Mouse (Mus musculus): ENCODE data around the gene Mpc1. TPM values are rescaled to one million over a fixed set of nuclear protein-coding genes. Genes with fewer than 3 reads are reported as not detected.

Gene Mpc1
- polyA plus RNA-seq (2015; fragmentation: Nextera tagmentation; extraction: Ambion mirVana), result 335 and 353 TPM in 2 replicates

- Histone ChIP-seq H3K27me3 (ENCODE audit: control insufficient read depth, insufficient read depth, low read length) (no peaks in the 10 kb centered on the region), H3K4me3 (ENCODE audit: low read length) (peak within 1 kb of the TSS; percentile 94), H3K9ac (ENCODE audit: low read length) (peak within 1 kb of the TSS; percentile 94), H3K36me3 (ENCODE audit: control insufficient read depth, insufficient read depth) (no peaks in the 10 kb centered on the region), H3K4me2 (ENCODE audit: low read depth, low read length) (peak within 1 kb of the TSS; percentile 95), H3K27ac (ENCODE audit: low read length) (peak within 1 kb of the TSS; percentile 100), H3K9me3 (replicated peaks; ENCODE audit: control insufficient read depth, low read length) (no peaks in the 10 kb centered on the region), H3K4me1 (ENCODE audit: control insufficient read depth, insufficient read depth, low read length) (peaks cover 8% of the 10 kb centered on the region)
- under 1% methylated on average over 35 of the region's 35 CpGs for WGBS
- ATAC-seq (replicated peaks; ENCODE audit: extremely low read depth, insufficient read depth, low FRiP score), result peak; percentile 84
Measured at GRCm38 (mm10) chr17:8282821-8283525, at the start of gene Mpc1. Gene Mpc1 (plus strand): TSS chr17:8282904.

- ATAC-seq (replicated peaks; ENCODE audit: extremely low read depth, insufficient read depth, low FRiP score), result no peak
- no peaks in the 10 kb centered on the region for H3K36me3 ChIP-seq (ENCODE audit: control insufficient read depth, insufficient read depth)
- H3K27me3 ChIP-seq (ENCODE audit: control insufficient read depth, insufficient read depth, low read length), result peaks cover 3% of the 10 kb centered on the region; the same call in 1 of the 2 replicates
- H3K9me3 ChIP-seq (replicated peaks; ENCODE audit: control insufficient read depth, low read length), result no peaks in the 10 kb centered on the region
- H3K4me1 ChIP-seq (ENCODE audit: control insufficient read depth, insufficient read depth, low read length), result no peaks in the 10 kb centered on the region
- H3K4me2 ChIP-seq (ENCODE audit: low read depth, low read length), result no peak overlapping the region
- no peak overlapping the region for H3K9ac ChIP-seq (ENCODE audit: low read length)
- WGBS, result 60% methylated on average over 15 of the region's 15 CpGs
- no peak overlapping the region for H3K27ac ChIP-seq (ENCODE audit: low read length)
- no peak overlapping the region for H3K4me3 ChIP-seq (ENCODE audit: low read length)
Measured at GRCm38 (mm10) chr17:8233618-8234214, 49.0 kb upstream of the Mpc1 start.

GRCm38 (mm10) chr17:8234537-8234936, 48.2 kb upstream of the Mpc1 start:
- Histone ChIP-seq H3K27me3 (ENCODE audit: control insufficient read depth, insufficient read depth, low read length) (peaks cover 3% of the 10 kb centered on the region; the same call in 1 of the 2 replicates), H3K9me3 (replicated peaks; ENCODE audit: control insufficient read depth, low read length) (no peaks in the 10 kb centered on the region), H3K4me2 (ENCODE audit: low read depth, low read length) (no peak overlapping the region), H3K27ac (ENCODE audit: low read length) (no peak overlapping the region), H3K9ac (ENCODE audit: low read length) (no peak overlapping the region), H3K4me3 (ENCODE audit: low read length) (no peak overlapping the region), H3K4me1 (ENCODE audit: control insufficient read depth, insufficient read depth, low read length) (no peaks in the 10 kb centered on the region), H3K36me3 (ENCODE audit: control insufficient read depth, insufficient read depth) (no peaks in the 10 kb centered on the region)
- no peak for ATAC-seq (replicated peaks; ENCODE audit: extremely low read depth, insufficient read depth, low FRiP score)
- WGBS, result 78% methylated on average over 4 of the region's 4 CpGs

GRCm38 (mm10) chr17:8235743-8236142, 47.0 kb upstream of the Mpc1 start, which contains the start of gene Ccr6:
Gene Ccr6 (plus strand): TSS chr17:8236043.
- no peak within 1 kb of the TSS for H3K27ac ChIP-seq (ENCODE audit: low read length)
- H3K9me3 ChIP-seq (replicated peaks; ENCODE audit: control insufficient read depth, low read length), result no peaks in the 10 kb centered on the region
- no peak within 1 kb of the TSS for H3K4me2 ChIP-seq (ENCODE audit: low read depth, low read length)
- H3K27me3 ChIP-seq (ENCODE audit: control insufficient read depth, insufficient read depth, low read length), result peaks cover 3% of the 10 kb centered on the region; the same call in 1 of the 2 replicates
- no peak for ATAC-seq (replicated peaks; ENCODE audit: extremely low read depth, insufficient read depth, low FRiP score)
- no peaks in the 10 kb centered on the region for H3K36me3 ChIP-seq (ENCODE audit: control insufficient read depth, insufficient read depth)
- no peaks in the 10 kb centered on the region for H3K4me1 ChIP-seq (ENCODE audit: control insufficient read depth, insufficient read depth, low read length)
- no peak within 1 kb of the TSS for H3K9ac ChIP-seq (ENCODE audit: low read length)
- H3K4me3 ChIP-seq (ENCODE audit: low read length), result no peak within 1 kb of the TSS
- 67% methylated on average over 3 of the region's 3 CpGs for WGBS

- no peaks in the 10 kb centered on the region for H3K4me1 ChIP-seq (ENCODE audit: control insufficient read depth, insufficient read depth, low read length)
- ATAC-seq (replicated peaks; ENCODE audit: extremely low read depth, insufficient read depth, low FRiP score), result no peak
Measured at GRCm38 (mm10) chr17:8238012-8238710, 44.5 kb upstream of the Mpc1 start.

GRCm38 (mm10) chr17:8239561-8239960, 43.1 kb upstream of the Mpc1 start:
- Histone ChIP-seq H3K27me3 (ENCODE audit: control insufficient read depth, insufficient read depth, low read length) (peaks cover 9% of the 10 kb centered on the region), H3K4me3 (ENCODE audit: low read length) (no peak overlapping the region), H3K4me2 (ENCODE audit: low read depth, low read length) (no peak overlapping the region), H3K36me3 (ENCODE audit: control insufficient read depth, insufficient read depth) (no peaks in the 10 kb centered on the region), H3K27ac (ENCODE audit: low read length) (no peak overlapping the region), H3K9ac (ENCODE audit: low read length) (no peak overlapping the region), H3K4me1 (ENCODE audit: control insufficient read depth, insufficient read depth, low read length) (no peaks in the 10 kb centered on the region), H3K9me3 (replicated peaks; ENCODE audit: control insufficient read depth, low read length) (no peaks in the 10 kb centered on the region)
- no peak for ATAC-seq (replicated peaks; ENCODE audit: extremely low read depth, insufficient read depth, low FRiP score)
- 78% methylated on average over 3 of the region's 3 CpGs for WGBS

More at GRCm38 (mm10) chr17:8238012-8238710, 44.5 kb upstream of the Mpc1 start:
- no peak overlapping the region for H3K4me2 ChIP-seq (ENCODE audit: low read depth, low read length)
- no peak overlapping the region for H3K27ac ChIP-seq (ENCODE audit: low read length)
- no peaks in the 10 kb centered on the region for H3K9me3 ChIP-seq (replicated peaks; ENCODE audit: control insufficient read depth, low read length)
- H3K27me3 ChIP-seq (ENCODE audit: control insufficient read depth, insufficient read depth, low read length), result peaks cover 3% of the 10 kb centered on the region; the same call in 1 of the 2 replicates
- H3K4me3 ChIP-seq (ENCODE audit: low read length), result no peak overlapping the region
- no peak overlapping the region for H3K9ac ChIP-seq (ENCODE audit: low read length)
- 63% methylated on average over 15 of the region's 15 CpGs for WGBS
- no peaks in the 10 kb centered on the region for H3K36me3 ChIP-seq (ENCODE audit: control insufficient read depth, insufficient read depth)

GRCm38 (mm10) chr17:8240517-8240916, 42.2 kb upstream of the Mpc1 start:
- Histone ChIP-seq H3K27me3 (ENCODE audit: control insufficient read depth, insufficient read depth, low read length) (peaks cover 9% of the 10 kb centered on the region), H3K4me2 (ENCODE audit: low read depth, low read length) (no peak overlapping the region), H3K9me3 (replicated peaks; ENCODE audit: control insufficient read depth, low read length) (no peaks in the 10 kb centered on the region), H3K36me3 (ENCODE audit: control insufficient read depth, insufficient read depth) (no peaks in the 10 kb centered on the region), H3K4me1 (ENCODE audit: control insufficient read depth, insufficient read depth, low read length) (no peaks in the 10 kb centered on the region), H3K27ac (ENCODE audit: low read length) (no peak overlapping the region), H3K4me3 (ENCODE audit: low read length) (no peak overlapping the region), H3K9ac (ENCODE audit: low read length) (no peak overlapping the region)
- no peak for ATAC-seq (replicated peaks; ENCODE audit: extremely low read depth, insufficient read depth, low FRiP score)
- WGBS, result 58% methylated on average over 4 of the region's 4 CpGs

GRCm38 (mm10) chr17:8241645-8242044, 41.1 kb upstream of the Mpc1 start:
- Histone ChIP-seq H3K36me3 (ENCODE audit: control insufficient read depth, insufficient read depth) (no peaks in the 10 kb centered on the region), H3K4me3 (ENCODE audit: low read length) (no peak overlapping the region), H3K9me3 (replicated peaks; ENCODE audit: control insufficient read depth, low read length) (no peaks in the 10 kb centered on the region), H3K27me3 (ENCODE audit: control insufficient read depth, insufficient read depth, low read length) (peaks cover 9% of the 10 kb centered on the region), H3K4me1 (ENCODE audit: control insufficient read depth, insufficient read depth, low read length) (no peaks in the 10 kb centered on the region), H3K4me2 (ENCODE audit: low read depth, low read length) (no peak overlapping the region), H3K27ac (ENCODE audit: low read length) (no peak overlapping the region), H3K9ac (ENCODE audit: low read length) (no peak overlapping the region)
- 74% methylated on average over 12 of the region's 12 CpGs for WGBS
- ATAC-seq (replicated peaks; ENCODE audit: extremely low read depth, insufficient read depth, low FRiP score), result no peak

GRCm38 (mm10) chr17:8242186-8242585, 40.5 kb upstream of the Mpc1 start:
- H3K4me3 ChIP-seq (ENCODE audit: low read length), result no peak overlapping the region
- H3K27ac ChIP-seq (ENCODE audit: low read length), result no peak overlapping the region
- H3K9me3 ChIP-seq (replicated peaks; ENCODE audit: control insufficient read depth, low read length), result no peaks in the 10 kb centered on the region
- H3K36me3 ChIP-seq (ENCODE audit: control insufficient read depth, insufficient read depth), result no peaks in the 10 kb centered on the region
- H3K27me3 ChIP-seq (ENCODE audit: control insufficient read depth, insufficient read depth, low read length), result peaks cover 9% of the 10 kb centered on the region
- no peak for ATAC-seq (replicated peaks; ENCODE audit: extremely low read depth, insufficient read depth, low FRiP score)
- WGBS, result 82% methylated on average over 11 of the region's 11 CpGs
- no peak overlapping the region for H3K9ac ChIP-seq (ENCODE audit: low read length)
- no peaks in the 10 kb centered on the region for H3K4me1 ChIP-seq (ENCODE audit: control insufficient read depth, insufficient read depth, low read length)
- no peak overlapping the region for H3K4me2 ChIP-seq (ENCODE audit: low read depth, low read length)

Measured in heart, embryonic 16.5 days (tissue).